ENCODE assay signal across 22 mouse cellular contexts in genomic region chr4:127636934-127637333, GRCm38 (mm10).
DNase-seq lines count a peak whose midpoint lies in the region; ATAC-seq and TF ChIP-seq lines count a peak whose summit lies in the region.
"Had no signal": no experiment of that assay in that cellular context is flagged by ENCODE, and none has a peak within 500 bp of the region (broad histone marks: within the 10 kb centered on the region; RNA-seq: fewer than 3 reads in every experiment).

No protein-coding gene starts in this region.

- no peak for ATAC-seq in forebrain, embryonic 12.5 days (ENCODE audit: low FRiP score)
- no peak for ATAC-seq in forebrain, embryonic 16.5 days
- ATAC-seq in midbrain, embryonic 13.5 days = no peak
- ATAC-seq: activated CD4-positive, CD25-positive, alpha-beta regulatory T cell, adult 4 months; lung, postnatal 0 days had no signal

- no peak overlapping the region for H3K4me3 ChIP-seq in forebrain, embryonic 10.5 days
- no peak overlapping the region for H3K4me3 ChIP-seq in forebrain, embryonic 12.5 days (replicated peaks)
- H3K4me3 ChIP-seq in forebrain, embryonic 16.5 days (replicated peaks; ENCODE audit: low read length) = no peak overlapping the region
- H3K4me3 ChIP-seq in midbrain, embryonic 13.5 days (replicated peaks) = no peak overlapping the region
- H3K4me3 ChIP-seq: embryonic facial prominence, embryonic 13.5 days; neural tube, embryonic 12.5 days; stomach, embryonic 15.5 days had no signal

- peak overlapping the region; percentile 67 for H3K27ac ChIP-seq in forebrain, embryonic 10.5 days
- H3K27ac ChIP-seq in forebrain, embryonic 12.5 days = no peak overlapping the region
- H3K27ac ChIP-seq in forebrain, embryonic 16.5 days (ENCODE audit: low read length) = 0 out of 2 replicates have a peak overlapping the region, but pooled peaks have one; percentile 23
- H3K27ac ChIP-seq in midbrain, embryonic 13.5 days = peak overlapping the region; percentile 56; the same call in 1 of the 2 replicates
- H3K27ac ChIP-seq: embryonic facial prominence, embryonic 13.5 days; kidney, postnatal 0 days; neural tube, embryonic 12.5 days; stomach, embryonic 15.5 days had no signal

- no peak overlapping the region for H3K4me2 ChIP-seq in forebrain, embryonic 12.5 days
- peak overlapping the region; percentile 29; the same call in 1 of the 2 replicates for H3K4me2 ChIP-seq in forebrain, embryonic 16.5 days (ENCODE audit: low read length)
- H3K4me2 ChIP-seq in midbrain, embryonic 13.5 days (replicated peaks) = no peak overlapping the region
- H3K4me2 ChIP-seq: embryonic facial prominence, embryonic 13.5 days; neural tube, embryonic 12.5 days; stomach, embryonic 15.5 days had no signal

- no peak overlapping the region for H3K9ac ChIP-seq in forebrain, embryonic 12.5 days
- 0 out of 2 replicates have a peak overlapping the region, but pooled peaks have one; percentile 26 for H3K9ac ChIP-seq in forebrain, embryonic 16.5 days (replicated peaks; ENCODE audit: low read depth, low read length)
- 0 out of 2 replicates have a peak overlapping the region, but pooled peaks have one; percentile 28 for H3K9ac ChIP-seq in midbrain, embryonic 13.5 days (replicated peaks)
- H3K9ac ChIP-seq: embryonic facial prominence, embryonic 13.5 days; neural tube, embryonic 12.5 days; stomach, embryonic 15.5 days had no signal

- H3K36me3 ChIP-seq in forebrain, embryonic 10.5 days (replicated peaks) = no peaks in the 10 kb centered on the region
- H3K36me3 ChIP-seq in forebrain, embryonic 12.5 days (replicated peaks) = no peaks in the 10 kb centered on the region
- H3K36me3 ChIP-seq in forebrain, embryonic 16.5 days (ENCODE audit: control insufficient read depth, insufficient read depth) = no peaks in the 10 kb centered on the region
- H3K36me3 ChIP-seq in midbrain, embryonic 13.5 days = no peaks in the 10 kb centered on the region
- H3K36me3 ChIP-seq: embryonic facial prominence, embryonic 13.5 days; G1E; neural tube, embryonic 12.5 days; stomach, embryonic 15.5 days had no signal

- no peak for DNase-seq in forebrain, embryonic 10.5 days (ENCODE audit: extremely low spot score, low spot score)
- peak; percentile 74 for DNase-seq in brain, embryonic 14.5 days (ENCODE audit: low read depth)
- no peak for DNase-seq in spleen, adult 12 weeks (ENCODE audit: low spot score)
- no peak for DNase-seq in layer of hippocampus, postnatal 10 days (ENCODE audit: low spot score in 2 of 2)
- no peak for DNase-seq in right cerebral cortex, postnatal 4 days
- DNase-seq: adrenal gland, postnatal 14 days; cerebellum, adult 2 months; kidney, adult 18-20 months; left cerebral cortex, postnatal 4 days; liver; right cerebral cortex, postnatal 14 days; thymus, adult 18-20 months had no signal

- no peaks in the 10 kb centered on the region for H3K27me3 ChIP-seq in forebrain, embryonic 10.5 days (ENCODE audit: poor library complexity, severe bottlenecking)
- peaks cover 3% of the 10 kb centered on the region; the same call in 1 of the 2 replicates for H3K27me3 ChIP-seq in forebrain, embryonic 12.5 days
- H3K27me3 ChIP-seq in forebrain, embryonic 16.5 days (replicated peaks; ENCODE audit: control insufficient read depth, insufficient read depth, low read length) = no peaks in the 10 kb centered on the region
- no peaks in the 10 kb centered on the region for H3K27me3 ChIP-seq in midbrain, embryonic 13.5 days
- H3K27me3 ChIP-seq: embryonic facial prominence, embryonic 13.5 days; neural tube, embryonic 12.5 days; stomach, embryonic 15.5 days had no signal

- peaks cover 40% of the 10 kb centered on the region for H3K4me1 ChIP-seq in forebrain, embryonic 10.5 days
- H3K4me1 ChIP-seq in forebrain, embryonic 12.5 days = peaks cover 32% of the 10 kb centered on the region
- H3K4me1 ChIP-seq in forebrain, embryonic 16.5 days (replicated peaks; ENCODE audit: control insufficient read depth, insufficient read depth, low read length) = peaks cover 28% of the 10 kb centered on the region
- H3K4me1 ChIP-seq in midbrain, embryonic 13.5 days (replicated peaks) = peaks cover 37% of the 10 kb centered on the region
- H3K4me1 ChIP-seq: stomach, embryonic 15.5 days had no signal

- TF ChIP-seq CTCF in brain, embryonic 14.5 days (IDR thresholded peaks at IDR 0.05; ENCODE audit: borderline replicate concordance, extremely low read depth, insufficient read depth, insufficient read length) = no peak

- 49% methylated on average over 11 of the region's 11 CpGs for WGBS in forebrain, embryonic 10.5 days
- WGBS in forebrain, embryonic 12.5 days = 24% methylated on average over 11 of the region's 11 CpGs
- WGBS in forebrain, embryonic 16.5 days = 12% methylated on average over 11 of the region's 11 CpGs
- 30% methylated on average over 11 of the region's 11 CpGs for WGBS in midbrain, embryonic 13.5 days

- no peak for TF ChIP-seq POLR2A in brain, embryonic 14.5 days (IDR thresholded peaks at IDR 0.05; ENCODE audit: borderline replicate concordance, extremely low read depth, insufficient read depth, insufficient read length, poor library complexity, severe bottlenecking)

- no peaks in the 10 kb centered on the region for H3K9me3 ChIP-seq in forebrain, embryonic 10.5 days
- no peaks in the 10 kb centered on the region for H3K9me3 ChIP-seq in forebrain, embryonic 12.5 days
- no peaks in the 10 kb centered on the region for H3K9me3 ChIP-seq in forebrain, embryonic 16.5 days (ENCODE audit: control insufficient read depth, low read length)
- H3K9me3 ChIP-seq in midbrain, embryonic 13.5 days = no peaks in the 10 kb centered on the region
- H3K9me3 ChIP-seq: embryonic facial prominence, embryonic 13.5 days; neural tube, embryonic 12.5 days; stomach, embryonic 15.5 days had no signal
